Mouse (Mus musculus) cerebellum, adult 2 months (tissue): ENCODE measurements around the gene Pdlim5.

ENCODE experiments used
- CTCF ChIP-seq: fragments of 200-500 bp; IDR thresholded peaks from 2 replicates; pipeline ENCODE4 v1.5.1; 2011; ENCODE audit warnings: low read depth, mild to moderate bottlenecking, control low read depth, low read length, moderate library complexity, borderline replicate concordance; ENCODE audit not compliant: insufficient read depth
- POLR2A ChIP-seq: fragments of 200-500 bp; IDR thresholded peaks from 2 replicates; pipeline ENCODE4 v1.6.1; 2011; ENCODE audit warnings: low read length, control low read depth, borderline replicate concordance; ENCODE audit not compliant: insufficient read depth

- TF ChIP-seq CTCF, result no peak
- no peak for TF ChIP-seq POLR2A
These were observed 166.8 kb downstream of the Pdlim5 start for GRCm38 (mm10) chr3:142228665-142229064.
